Mouse (Mus musculus) adrenal gland, postnatal 4 days (tissue): ENCODE measurements around the gene Mpeg1. TPM values are rescaled to one million over a fixed set of nuclear protein-coding genes. Genes with fewer than 3 reads are reported as not detected.

Experiments used
- DNase-seq, 2 experiments: peaks; one replicate each; pipeline ENCODE4 v3.0.0; 2021 to 2022; ENCODE audit warnings: low spot score in 2 of 2, mixed read lengths in 2 of 2
- long read RNA-seq, 2 experiments: library from polyadenylated mRNA; stranded (forward); transcript quantifications; one replicate each; pipeline ENCODE4 v2.0.0; 2021
- total RNA-seq, 2 experiments: library from RNA; stranded (reverse); gene quantifications; 2 replicates each; pipeline ENCODE4 v1.2.3; 2021

Gene Mpeg1
- total RNA-seq = 10 to 100 TPM; 22.3 to 23.5 TPM
- long read RNA-seq, experiment 1, partial matches to known transcripts = 2 of 5 reads
- long read RNA-seq, experiment 1, other reads (novel, unspliced or antisense) = 3 of 5 reads
- long read RNA-seq, experiment 2, partial matches to known transcripts = 0 of 8 reads
- long read RNA-seq, experiment 2, other reads (novel, unspliced or antisense) = 8 of 8 reads

- DNase-seq = no peak
Observed at GRCm38 (mm10) chr19:12460282-12461249, at the start of gene Mpeg1. Gene Mpeg1, plus strand, starts transcription at chr19:12460779.

GRCm38 (mm10) chr19:12413737-12414136, 46.8 kb upstream of the Mpeg1 start:
- DNase-seq = no peak

- DNase-seq = no peak
Observed at GRCm38 (mm10) chr19:12417361-12417760, 43.2 kb upstream of the Mpeg1 start, which contains the start of gene Olfr1441. Gene Olfr1441, plus strand, starts transcription at chr19:12417433.

- DNase-seq = no peak
Observed at GRCm38 (mm10) chr19:12418312-12418711, 42.3 kb upstream of the Mpeg1 start.

GRCm38 (mm10) chr19:12420555-12420954, 40.0 kb upstream of the Mpeg1 start:
- DNase-seq = no peak

- DNase-seq = no peak
Observed at GRCm38 (mm10) chr19:12421680-12422079, 38.9 kb upstream of the Mpeg1 start.

GRCm38 (mm10) chr19:12427101-12427500, 33.5 kb upstream of the Mpeg1 start:
- DNase-seq = no peak

- DNase-seq = no peak
Observed at GRCm38 (mm10) chr19:12427605-12428004, 33.0 kb upstream of the Mpeg1 start, which contains the start of gene Pfpl. Gene Pfpl, plus strand, starts transcription at chr19:12427905.

GRCm38 (mm10) chr19:12433033-12433432, 27.5 kb upstream of the Mpeg1 start:
- DNase-seq = no peak

- DNase-seq = no peak
Observed at GRCm38 (mm10) chr19:12435011-12435416, 25.6 kb upstream of the Mpeg1 start.

GRCm38 (mm10) chr19:12435750-12436524, 24.6 kb upstream of the Mpeg1 start:
- DNase-seq = no peak

GRCm38 (mm10) chr19:12439581-12439980, 21.0 kb upstream of the Mpeg1 start:
- DNase-seq = no peak

- DNase-seq = no peak
Observed at GRCm38 (mm10) chr19:12440103-12440725, 20.4 kb upstream of the Mpeg1 start.

GRCm38 (mm10) chr19:12442560-12442959, 18.0 kb upstream of the Mpeg1 start:
- DNase-seq = no peak

GRCm38 (mm10) chr19:12445014-12445413, 15.6 kb upstream of the Mpeg1 start:
- DNase-seq = no peak

GRCm38 (mm10) chr19:12457401-12458066, 3.0 kb upstream of the Mpeg1 start:
- DNase-seq = no peak

- no peak for DNase-seq
Observed at GRCm38 (mm10) chr19:12459516-12459915, 1.1 kb upstream of the Mpeg1 start.

- no peak for DNase-seq
Observed at GRCm38 (mm10) chr19:12462851-12463721, 2.5 kb downstream of the Mpeg1 start.

GRCm38 (mm10) chr19:12463722-12464035, 3.1 kb downstream of the Mpeg1 start:
- DNase-seq = no peak

GRCm38 (mm10) chr19:12464127-12464526, 3.5 kb downstream of the Mpeg1 start:
- DNase-seq = no peak
